Mouse (Mus musculus): ENCODE results near the gene Tctex1d4. TPM values are rescaled to one million over a fixed set of nuclear protein-coding genes. Genes with fewer than 3 reads are reported as not detected.

The Tctex1d4 gene
- polyA plus RNA-seq, 1 experiment = not detected

- Histone ChIP-seq H3K4me1 (ENCODE audit: control insufficient read depth, insufficient read depth, low read length) (peaks cover 12% of the 10 kb centered on the region), H3K4me3 (ENCODE audit: insufficient read depth, low read length) (no peak overlapping the region), H3K27ac (ENCODE audit: insufficient read depth, low read length) (no peak overlapping the region)
- TF ChIP-seq POLR2A (IDR thresholded peaks at IDR 0.05; ENCODE audit: low read depth, low read length) (no peak), CTCF (IDR thresholded peaks at IDR 0.05; ENCODE audit: borderline replicate concordance, insufficient read depth, low read length) (no peak)
Measured at GRCm38 (mm10) chr4:117136034-117136433, 9.4 kb downstream of the Tctex1d4 start.

- H3K27ac ChIP-seq (ENCODE audit: insufficient read depth, low read length) = no peak overlapping the region
- no peak for TF ChIP-seq CTCF (IDR thresholded peaks at IDR 0.05; ENCODE audit: borderline replicate concordance, insufficient read depth, low read length)
- no peak overlapping the region for H3K4me3 ChIP-seq (ENCODE audit: insufficient read depth, low read length)
- H3K4me1 ChIP-seq (ENCODE audit: control insufficient read depth, insufficient read depth, low read length) = no peaks in the 10 kb centered on the region
Measured at GRCm38 (mm10) chr4:117138295-117139216, 12.0 kb downstream of the Tctex1d4 start.

GRCm38 (mm10) chr4:117139217-117139612, 12.6 kb downstream of the Tctex1d4 start:
- Histone ChIP-seq H3K4me3 (ENCODE audit: insufficient read depth, low read length) (no peak overlapping the region), H3K4me1 (ENCODE audit: control insufficient read depth, insufficient read depth, low read length) (no peaks in the 10 kb centered on the region), H3K27ac (ENCODE audit: insufficient read depth, low read length) (no peak overlapping the region)
- TF ChIP-seq CTCF (IDR thresholded peaks at IDR 0.05; ENCODE audit: borderline replicate concordance, insufficient read depth, low read length) = peak; percentile 55; the same call in 1 of the 2 replicates
- TF ChIP-seq POLR2A (IDR thresholded peaks at IDR 0.05; ENCODE audit: low read depth, low read length) = no peak

GRCm38 (mm10) chr4:117140613-117141012, 14.0 kb downstream of the Tctex1d4 start:
- no peak overlapping the region for H3K4me3 ChIP-seq (ENCODE audit: insufficient read depth, low read length)
- no peak overlapping the region for H3K27ac ChIP-seq (ENCODE audit: insufficient read depth, low read length)
- H3K4me1 ChIP-seq (ENCODE audit: control insufficient read depth, insufficient read depth, low read length) = no peaks in the 10 kb centered on the region
- TF ChIP-seq CTCF (IDR thresholded peaks at IDR 0.05; ENCODE audit: borderline replicate concordance, insufficient read depth, low read length) = no peak
- no peak for TF ChIP-seq POLR2A (IDR thresholded peaks at IDR 0.05; ENCODE audit: low read depth, low read length)

GRCm38 (mm10) chr4:117143023-117143422, 16.4 kb downstream of the Tctex1d4 start:
- TF ChIP-seq CTCF (IDR thresholded peaks at IDR 0.05; ENCODE audit: borderline replicate concordance, insufficient read depth, low read length) (no peak), POLR2A (IDR thresholded peaks at IDR 0.05; ENCODE audit: low read depth, low read length) (no peak)
- no peak overlapping the region for H3K27ac ChIP-seq (ENCODE audit: insufficient read depth, low read length)
- no peak overlapping the region for H3K4me3 ChIP-seq (ENCODE audit: insufficient read depth, low read length)

GRCm38 (mm10) chr4:117145248-117145647, 18.7 kb downstream of the Tctex1d4 start:
- no peak overlapping the region for H3K4me3 ChIP-seq (ENCODE audit: insufficient read depth, low read length)
- H3K4me1 ChIP-seq (ENCODE audit: control insufficient read depth, insufficient read depth, low read length) = no peaks in the 10 kb centered on the region
- no peak overlapping the region for H3K27ac ChIP-seq (ENCODE audit: insufficient read depth, low read length)
- no peak for TF ChIP-seq POLR2A (IDR thresholded peaks at IDR 0.05; ENCODE audit: low read depth, low read length)
- TF ChIP-seq CTCF (IDR thresholded peaks at IDR 0.05; ENCODE audit: borderline replicate concordance, insufficient read depth, low read length) = no peak

More at GRCm38 (mm10) chr4:117143023-117143422, 16.4 kb downstream of the Tctex1d4 start:
- H3K4me1 ChIP-seq (ENCODE audit: control insufficient read depth, insufficient read depth, low read length) = no peaks in the 10 kb centered on the region

GRCm38 (mm10) chr4:117146176-117146575, 19.6 kb downstream of the Tctex1d4 start:
- no peak overlapping the region for H3K4me3 ChIP-seq (ENCODE audit: insufficient read depth, low read length)
- H3K27ac ChIP-seq (ENCODE audit: insufficient read depth, low read length) = no peak overlapping the region
- TF ChIP-seq POLR2A (IDR thresholded peaks at IDR 0.05; ENCODE audit: low read depth, low read length) = no peak
- peak; percentile 34; the same call in 1 of the 2 replicates for TF ChIP-seq CTCF (IDR thresholded peaks at IDR 0.05; ENCODE audit: borderline replicate concordance, insufficient read depth, low read length)
- no peaks in the 10 kb centered on the region for H3K4me1 ChIP-seq (ENCODE audit: control insufficient read depth, insufficient read depth, low read length)

GRCm38 (mm10) chr4:117148047-117148713, 21.6 kb downstream of the Tctex1d4 start:
- TF ChIP-seq CTCF (IDR thresholded peaks at IDR 0.05; ENCODE audit: borderline replicate concordance, insufficient read depth, low read length) (no peak), POLR2A (IDR thresholded peaks at IDR 0.05; ENCODE audit: low read depth, low read length) (no peak; the same call in 1 of the 2 replicates)
- H3K27ac ChIP-seq (ENCODE audit: insufficient read depth, low read length) = no peak overlapping the region
- H3K4me1 ChIP-seq (ENCODE audit: control insufficient read depth, insufficient read depth, low read length) = peaks cover 6% of the 10 kb centered on the region
- no peak overlapping the region for H3K4me3 ChIP-seq (ENCODE audit: insufficient read depth, low read length)

GRCm38 (mm10) chr4:117148815-117149214, 22.2 kb downstream of the Tctex1d4 start:
- TF ChIP-seq POLR2A (IDR thresholded peaks at IDR 0.05; ENCODE audit: low read depth, low read length) (no peak), CTCF (IDR thresholded peaks at IDR 0.05; ENCODE audit: borderline replicate concordance, insufficient read depth, low read length) (no peak)
- Histone ChIP-seq H3K27ac (ENCODE audit: insufficient read depth, low read length) (no peak overlapping the region), H3K4me3 (ENCODE audit: insufficient read depth, low read length) (no peak overlapping the region), H3K4me1 (ENCODE audit: control insufficient read depth, insufficient read depth, low read length) (peaks cover 11% of the 10 kb centered on the region)

All from embryonic fibroblast, embryonic 13.5 days (primary cell).